Mouse (Mus musculus) ES-Bruce4 (cell line): ENCODE measurements around the gene Pgpep1l. TPM values are rescaled to one million over a fixed set of nuclear protein-coding genes. Genes with fewer than 3 reads are reported as not detected.
"Not testable (repeated sequence)": the region's sequence is repeated elsewhere in the genome, so short reads cannot be mapped to it uniquely, and the experiment has no call there.

Experiments
- H3K27ac ChIP-seq: 2 replicates; pipeline ENCODE4 v1.5.1; 2012; ENCODE audit warnings: low read length, inconsistent platforms; ENCODE audit not compliant: insufficient read depth
- H3K27me3 ChIP-seq: 2 replicates; pipeline ENCODE4 v1.6.1; 2012; ENCODE audit warnings: mild to moderate bottlenecking, low read length, inconsistent platforms; ENCODE audit not compliant: control insufficient read depth, poor library complexity, insufficient read depth, severe bottlenecking
- H3K36me3 ChIP-seq: 2 replicates; pipeline ENCODE4 v1.6.1; 2012; ENCODE audit warnings: inconsistent platforms, mild to moderate bottlenecking, low read length, moderate library complexity; ENCODE audit not compliant: control insufficient read depth, poor library complexity, insufficient read depth, severe bottlenecking
- H3K4me1 ChIP-seq: one replicate; pipeline ENCODE4 v1.8.1; 2011; ENCODE audit warnings: low read length; ENCODE audit not compliant: control insufficient read depth, insufficient read depth
- H3K4me3 ChIP-seq: 2 replicates; pipeline ENCODE4 v1.5.1; 2011; ENCODE audit warnings: low read depth, mild to moderate bottlenecking, low read length
- H3K9ac ChIP-seq: 2 replicates; pipeline ENCODE4 v1.6.1; 2012; ENCODE audit warnings: low read depth, mild to moderate bottlenecking, inconsistent platforms; ENCODE audit not compliant: poor library complexity, severe bottlenecking
- H3K9me3 ChIP-seq: replicated peaks from 2 replicates; pipeline ENCODE4 v1.6.1; 2012; ENCODE audit warnings: mild to moderate bottlenecking, low read length, inconsistent platforms; ENCODE audit not compliant: control insufficient read depth, poor library complexity, insufficient read depth, severe bottlenecking
- CTCF ChIP-seq: IDR thresholded peaks from one replicate; pipeline ENCODE4 v1.8.1; 2011; ENCODE audit warnings: low read depth, low read length
- EP300 ChIP-seq: IDR thresholded peaks from 2 replicates; pipeline ENCODE4 v1.6.1; 2011; ENCODE audit warnings: low read depth, low read length; ENCODE audit not compliant: insufficient read depth
- POLR2A ChIP-seq: IDR thresholded peaks from one replicate; pipeline ENCODE4 v1.8.1; 2011; ENCODE audit warnings: low read length; ENCODE audit not compliant: insufficient read depth
- polyA plus RNA-seq: library from polyadenylated mRNA; stranded (reverse); fragments of >200 nt; gene quantifications from 2 replicates; pipeline ENCODE4 v1.2.4, GENCODE M21; 2011; ENCODE audit warnings: low read depth; ENCODE audit not compliant: missing spikeins, insufficient read depth, insufficient read length

Pgpep1l gene
- polyA plus RNA-seq, 1 experiment: 3.4 TPM

GRCm38 (mm10) chr7:68296487-68296886 lies 32.5 kb upstream of the Pgpep1l start:
- H3K4me1 ChIP-seq: no peaks in the 10 kb centered on the region
- H3K27ac ChIP-seq: no peak overlapping the region
- no peak overlapping the region for H3K9ac ChIP-seq
- TF ChIP-seq POLR2A: no peak
- no peak for TF ChIP-seq CTCF
- no peak for TF ChIP-seq EP300
- H3K27me3 ChIP-seq: no peaks in the 10 kb centered on the region
- no peaks in the 10 kb centered on the region for H3K9me3 ChIP-seq
- no peaks in the 10 kb centered on the region for H3K36me3 ChIP-seq
- no peak overlapping the region for H3K4me3 ChIP-seq

- Histone ChIP-seq H3K4me3 (no peak overlapping the region), H3K36me3 (no peaks in the 10 kb centered on the region), H3K9me3 (no peaks in the 10 kb centered on the region), H3K27ac (no peak overlapping the region), H3K4me1 (no peaks in the 10 kb centered on the region), H3K9ac (no peak overlapping the region), H3K27me3 (no peaks in the 10 kb centered on the region)
- TF ChIP-seq EP300 (no peak), CTCF (no peak), POLR2A (no peak)
These were observed 30.2 kb upstream of the Pgpep1l start for GRCm38 (mm10) chr7:68293997-68294789.

- Histone ChIP-seq H3K4me3 (no peak overlapping the region), H3K27me3 (no peaks in the 10 kb centered on the region), H3K9ac (no peak overlapping the region), H3K27ac (no peak overlapping the region), H3K9me3 (no peaks in the 10 kb centered on the region), H3K4me1 (no peaks in the 10 kb centered on the region), H3K36me3 (no peaks in the 10 kb centered on the region)
- TF ChIP-seq EP300: no peak
- no peak for TF ChIP-seq CTCF
- TF ChIP-seq POLR2A: no peak
These were observed 27.6 kb upstream of the Pgpep1l start for GRCm38 (mm10) chr7:68291603-68292002.

- no peaks in the 10 kb centered on the region for H3K36me3 ChIP-seq
- no peak overlapping the region for H3K27ac ChIP-seq
These were observed 25.0 kb upstream of the Pgpep1l start for GRCm38 (mm10) chr7:68289081-68289480.

GRCm38 (mm10) chr7:68288000-68288399 lies 24.0 kb upstream of the Pgpep1l start:
- H3K4me1 ChIP-seq, H3K9ac ChIP-seq, H3K36me3 ChIP-seq: not testable (repeated sequence)

More at GRCm38 (mm10) chr7:68289081-68289480, 25.0 kb upstream of the Pgpep1l start:
- Histone ChIP-seq H3K9me3 (no peaks in the 10 kb centered on the region), H3K4me1 (peaks cover 3% of the 10 kb centered on the region), H3K27me3 (no peaks in the 10 kb centered on the region), H3K9ac (no peak overlapping the region), H3K4me3 (no peak overlapping the region)
- no peak for TF ChIP-seq CTCF
- no peak for TF ChIP-seq EP300
- TF ChIP-seq POLR2A: no peak

GRCm38 (mm10) chr7:68287582-68287981 lies 23.5 kb upstream of the Pgpep1l start:
- H3K4me1 ChIP-seq: peaks cover 3% of the 10 kb centered on the region
- H3K9me3 ChIP-seq: no peaks in the 10 kb centered on the region
- no peaks in the 10 kb centered on the region for H3K36me3 ChIP-seq
- H3K9ac ChIP-seq: no peak overlapping the region
- no peak overlapping the region for H3K4me3 ChIP-seq
- no peaks in the 10 kb centered on the region for H3K27me3 ChIP-seq
- TF ChIP-seq EP300 (no peak), POLR2A (no peak), CTCF (no peak)
- no peak overlapping the region for H3K27ac ChIP-seq

More at GRCm38 (mm10) chr7:68288000-68288399, 24.0 kb upstream of the Pgpep1l start:
- not testable (repeated sequence) for H3K4me3 ChIP-seq, H3K27ac ChIP-seq, H3K27me3 ChIP-seq, H3K9me3 ChIP-seq
